Mouse (Mus musculus): ENCODE measurements around the gene Ccdc194.

The Ccdc194 gene

DNA sequence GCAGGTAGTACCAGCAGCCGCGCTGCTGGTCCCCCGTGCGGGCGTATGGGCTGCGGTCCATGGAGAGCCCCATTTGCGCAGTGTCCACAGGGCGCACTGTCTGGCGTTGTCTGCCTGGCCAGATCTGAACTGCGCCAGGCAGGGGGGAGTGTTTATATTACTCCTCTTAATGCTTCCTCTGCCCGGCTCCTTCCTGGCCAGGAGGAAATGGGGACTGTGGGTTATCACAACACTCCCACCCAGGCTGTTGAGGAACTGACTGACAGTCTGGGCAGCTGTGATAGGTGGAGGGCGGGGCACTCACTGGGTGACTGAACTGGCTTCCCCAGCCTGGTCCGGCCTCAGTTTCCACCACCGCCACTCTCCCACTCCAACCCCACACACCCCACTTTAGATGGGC lies 13.9 kb downstream of the Ccdc194 start, which contains the start of gene Plvap:
Gene Plvap, minus strand, starts transcription at position 109 of the 400 bp plus-strand sequence.
- no peak for DNase-seq (ENCODE audit: low spot score in 2 of 2)

- DNase-seq (ENCODE audit: low spot score in 2 of 2): no peak
Measured at GRCm38 (mm10) chr8:71509316-71509715, 16.2 kb downstream of the Ccdc194 start.

- peak; percentile 42 to 57 for DNase-seq (ENCODE audit: low spot score in 2 of 2)
Measured at GRCm38 (mm10) chr8:71507589-71508104, 17.9 kb downstream of the Ccdc194 start.

DNA sequence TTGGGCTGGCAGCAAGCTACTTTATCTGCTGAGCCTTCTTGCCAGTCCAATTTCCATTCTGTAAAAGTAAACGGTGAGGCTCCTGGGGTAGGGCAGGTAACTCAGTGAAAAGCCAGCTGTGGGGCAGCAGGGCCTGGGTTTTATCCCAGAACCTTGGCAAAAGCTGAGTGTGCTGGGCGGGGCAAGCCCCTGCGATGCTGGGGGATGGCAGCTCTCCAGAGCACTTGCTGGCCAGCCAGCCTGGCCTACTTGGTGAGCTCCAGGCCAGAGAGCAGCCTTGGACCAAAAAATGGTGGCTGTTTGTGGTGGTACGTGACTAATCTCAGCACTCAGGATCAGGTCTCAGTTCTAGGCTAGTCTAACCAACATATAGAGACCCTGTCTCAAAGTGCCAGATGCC lies 19.5 kb downstream of the Ccdc194 start:
- DNase-seq (ENCODE audit: low spot score in 2 of 2): no peak

- no peak for DNase-seq (ENCODE audit: low spot score in 2 of 2)
Measured at GRCm38 (mm10) chr8:71505326-71505725, 20.2 kb downstream of the Ccdc194 start.

GRCm38 (mm10) chr8:71504349-71504748 lies 21.2 kb downstream of the Ccdc194 start:
- no peak for DNase-seq (ENCODE audit: low spot score in 2 of 2)

- DNase-seq (ENCODE audit: low spot score in 2 of 2): no peak
Measured at GRCm38 (mm10) chr8:71498816-71499690, 26.5 kb downstream of the Ccdc194 start.

DNA sequence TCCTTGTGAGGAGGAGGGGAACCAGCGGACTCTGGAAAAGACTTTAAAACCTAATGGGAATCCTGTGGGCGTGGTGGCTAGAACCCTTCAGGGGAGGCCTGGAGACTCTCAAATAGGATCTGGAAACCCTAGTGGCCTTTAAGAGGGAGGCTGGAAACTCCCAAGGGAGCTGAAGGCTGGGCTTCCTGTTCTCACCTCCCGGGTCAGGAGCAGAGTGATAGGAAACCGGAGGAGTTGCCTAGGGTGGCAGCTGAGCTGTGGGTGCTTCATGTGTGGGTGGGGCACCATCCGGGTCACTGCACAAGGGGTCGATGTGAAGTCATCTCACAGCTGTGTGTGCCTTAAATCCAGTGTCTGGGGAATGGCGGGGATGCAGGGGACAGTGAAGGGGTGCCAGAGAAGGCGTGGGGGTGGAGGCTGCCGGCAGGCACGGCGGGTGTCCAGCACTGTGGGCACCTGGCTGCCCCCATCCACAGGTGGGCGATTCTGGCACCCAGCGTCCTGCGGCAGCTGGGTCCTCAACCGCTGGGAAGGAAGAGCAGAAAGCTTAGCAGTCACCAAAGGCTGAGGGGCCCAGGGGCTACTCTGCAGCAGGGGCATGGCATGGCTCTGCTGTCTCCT lies 27.5 kb downstream of the Ccdc194 start:
- DNase-seq (ENCODE audit: low spot score in 2 of 2): no peak

DNA sequence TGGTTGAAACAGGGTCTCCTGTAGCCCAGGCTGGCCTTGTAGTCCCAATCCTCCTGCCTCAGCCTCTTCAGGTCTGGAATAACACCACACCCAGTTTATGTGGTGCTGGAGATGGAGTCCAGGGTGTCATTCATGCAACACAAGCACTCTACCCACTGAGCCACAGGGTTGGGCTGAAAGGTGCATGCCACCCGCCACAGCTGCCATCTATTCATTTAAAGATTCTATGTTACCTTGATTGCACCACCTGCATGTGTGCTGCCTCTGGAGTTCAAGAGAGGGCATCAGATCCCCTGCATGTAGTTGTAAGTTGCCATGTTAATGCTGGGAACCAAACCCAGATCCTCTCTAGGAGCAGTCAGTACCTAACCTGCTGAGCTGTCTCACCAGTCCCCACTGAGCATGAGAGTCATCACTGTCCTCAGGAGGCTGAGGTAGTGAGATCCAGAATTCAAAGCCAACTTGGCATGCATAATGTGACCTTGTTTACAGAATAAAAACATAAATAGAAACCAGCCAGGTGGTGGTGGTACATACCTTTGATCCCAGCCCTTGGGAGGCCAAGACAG lies 28.4 kb downstream of the Ccdc194 start:
- DNase-seq (ENCODE audit: low spot score in 2 of 2): no peak

DNA sequence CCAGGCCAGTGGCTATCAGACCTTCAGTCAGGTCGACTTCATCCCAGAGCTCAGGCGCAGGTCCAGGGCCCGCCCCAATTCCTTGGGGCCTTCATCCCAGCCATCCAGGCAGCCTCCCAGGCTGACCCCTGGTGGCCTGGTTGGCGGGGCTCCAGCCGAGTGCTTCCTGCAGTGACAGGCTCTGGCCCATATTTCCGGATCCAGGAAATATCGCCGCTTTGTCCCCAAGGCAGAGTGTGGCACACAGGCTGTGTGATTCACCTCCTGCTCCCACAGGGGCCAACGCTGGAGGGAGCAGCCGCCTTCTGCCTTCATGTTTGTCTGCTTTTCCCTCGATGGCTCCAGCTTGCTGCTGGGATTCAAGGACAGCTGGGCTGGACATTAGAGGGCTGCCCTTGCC lies 29.0 kb downstream of the Ccdc194 start:
- peak; percentile 33 to 43 for DNase-seq (ENCODE audit: low spot score in 2 of 2)

- DNase-seq (ENCODE audit: low spot score in 2 of 2): no peak
Measured at GRCm38 (mm10) chr8:71495811-71496210, 29.7 kb downstream of the Ccdc194 start.

- DNase-seq (ENCODE audit: low spot score in 2 of 2): peak; percentile 68 to 69
Measured at GRCm38 (mm10) chr8:71495039-71495438, 30.5 kb downstream of the Ccdc194 start.

- peak; percentile 76 to 85 for DNase-seq (ENCODE audit: low spot score in 2 of 2)
Measured at GRCm38 (mm10) chr8:71488454-71488853, 37.1 kb downstream of the Ccdc194 start.

GRCm38 (mm10) chr8:71487691-71488445 lies 37.6 kb downstream of the Ccdc194 start, which contains the start of gene Gtpbp3:
Gene Gtpbp3, plus strand, starts transcription at chr8:71488103.
- DNase-seq (ENCODE audit: low spot score in 2 of 2): peak; percentile 75 to 79

DNA sequence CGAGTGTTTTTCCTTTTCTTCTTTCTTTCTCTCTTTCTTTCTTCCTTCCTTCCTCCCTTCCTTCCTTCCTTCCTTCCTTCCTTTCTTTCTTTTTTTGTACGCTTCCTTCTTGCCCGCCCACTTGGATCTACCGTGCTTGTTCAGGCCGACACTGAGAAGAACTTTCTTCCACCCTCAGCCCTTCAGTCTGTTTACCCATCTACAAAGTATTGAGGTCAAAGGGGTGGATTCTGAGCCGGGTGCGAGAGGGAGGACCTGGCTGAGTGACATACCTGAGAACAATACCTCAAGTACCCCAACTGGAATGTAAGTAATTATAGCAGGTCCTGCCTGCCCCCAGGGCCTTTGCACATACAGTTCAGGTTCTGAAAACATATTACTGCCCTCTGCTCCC lies 39.4 kb downstream of the Ccdc194 start:
- no peak for DNase-seq (ENCODE audit: low spot score in 2 of 2)

DNA sequence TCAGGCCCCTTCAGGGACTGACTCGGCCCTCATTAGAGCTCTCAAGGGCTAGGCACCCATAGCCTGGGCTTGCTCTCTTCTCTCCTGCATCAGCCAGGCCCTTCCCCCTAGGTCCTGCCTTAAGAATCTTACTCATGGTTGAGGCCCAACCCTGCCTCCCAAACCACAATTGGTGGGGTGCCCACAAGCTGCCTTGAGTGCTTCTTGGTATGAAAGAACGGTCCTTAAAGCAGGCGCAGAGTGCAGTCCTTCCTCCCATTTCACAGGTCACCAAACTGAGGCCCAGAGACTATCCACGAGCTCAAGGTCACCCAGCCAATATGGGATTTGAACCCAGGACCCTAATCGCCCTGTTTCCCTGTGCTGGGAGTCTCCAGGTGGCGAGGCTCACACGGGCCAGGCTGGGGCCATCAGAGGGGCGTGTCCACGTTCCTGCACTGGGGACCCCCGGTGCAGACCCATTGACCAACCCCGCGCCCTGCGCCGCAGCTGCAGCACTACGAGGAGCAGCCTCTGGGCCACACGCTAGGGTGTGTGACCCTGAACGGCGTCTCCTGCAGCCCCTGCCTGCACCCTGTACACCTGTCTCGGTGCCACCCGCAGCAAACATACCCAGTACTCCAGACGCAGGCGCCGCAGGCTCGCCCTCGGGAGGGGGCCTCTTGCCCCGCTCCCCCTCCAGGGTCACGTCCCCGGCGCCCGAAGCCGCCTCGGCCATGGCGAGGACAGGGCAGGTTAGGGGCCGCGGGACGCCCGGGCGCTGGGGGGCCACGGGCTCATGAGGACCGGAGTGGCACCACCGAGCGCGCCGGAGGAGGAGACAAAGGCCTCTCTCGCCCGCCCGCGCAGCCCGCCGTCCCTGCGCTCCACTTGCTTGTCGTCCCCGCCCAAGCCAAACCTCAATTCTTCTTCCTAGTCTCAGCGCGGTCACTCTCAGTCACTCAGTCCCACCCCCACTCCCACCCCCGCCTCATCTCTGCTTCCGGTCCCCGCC lies 40.1 kb downstream of the Ccdc194 start, which contains the start of gene Ano8:
Gene Ano8, minus strand, starts transcription at position 822 of the 994 bp plus-strand sequence.
- peak; percentile 75 to 76 for DNase-seq (ENCODE audit: low spot score in 2 of 2)

GRCm38 (mm10) chr8:71484736-71485135 lies 40.8 kb downstream of the Ccdc194 start:
- DNase-seq (ENCODE audit: low spot score in 2 of 2): no peak

- DNase-seq (ENCODE audit: low spot score in 2 of 2): no peak
Measured at GRCm38 (mm10) chr8:71483932-71484331, 41.6 kb downstream of the Ccdc194 start.

GRCm38 (mm10) chr8:71478943-71479342 lies 46.6 kb downstream of the Ccdc194 start:
- DNase-seq (ENCODE audit: low spot score in 2 of 2): no peak

- DNase-seq (ENCODE audit: low spot score in 2 of 2): no peak
Measured at GRCm38 (mm10) chr8:71477196-71477845, 48.2 kb downstream of the Ccdc194 start.

Measured in urinary bladder, adult 18-20 months (tissue).